Mouse (Mus musculus) urinary bladder, postnatal 36 days (tissue): ENCODE results near the gene Lrpprc.

ENCODE experiments used
- DNase-seq, 2 experiments: peaks; one replicate each; pipeline ENCODE4 v3.0.0; 2022; ENCODE audit warnings: low spot score in 2 of 2, mixed read lengths in 1 of 2

The Lrpprc gene

GRCm38 (mm10) chr17:84672376-84673369 is 117.9 kb downstream of the Lrpprc start:
- no peak for DNase-seq

GRCm38 (mm10) chr17:84667848-84668247 is 122.7 kb downstream of the Lrpprc start:
- DNase-seq: no peak

- no peak for DNase-seq
These were observed 124.9 kb downstream of the Lrpprc start for GRCm38 (mm10) chr17:84665691-84666090.

GRCm38 (mm10) chr17:84665053-84665452 is 125.5 kb downstream of the Lrpprc start:
- no peak for DNase-seq

GRCm38 (mm10) chr17:84658951-84659350 is 131.6 kb downstream of the Lrpprc start:
- DNase-seq: no peak

- DNase-seq: no peak
These were observed 132.4 kb downstream of the Lrpprc start for GRCm38 (mm10) chr17:84658195-84658594.

GRCm38 (mm10) chr17:84657782-84658181 is 132.8 kb downstream of the Lrpprc start:
- DNase-seq: no peak

GRCm38 (mm10) chr17:84657422-84657732 is 133.2 kb downstream of the Lrpprc start:
- no peak for DNase-seq

GRCm38 (mm10) chr17:84656653-84657421 is 133.8 kb downstream of the Lrpprc start:
- DNase-seq: no peak

GRCm38 (mm10) chr17:84656205-84656604 is 134.4 kb downstream of the Lrpprc start:
- DNase-seq: no peak
